Mouse (Mus musculus) olfactory bulb, adult 2 months (tissue): ENCODE data around the gene Igfbp7.

ENCODE experiments used
- CTCF ChIP-seq: fragments of 200-500 bp; IDR thresholded peaks from 2 replicates; pipeline ENCODE4 v1.5.1; 2012; ENCODE audit warnings: low read depth, mild to moderate bottlenecking, low read length, moderate library complexity; ENCODE audit not compliant: insufficient read depth
- POLR2A ChIP-seq: fragments of 200-500 bp; IDR thresholded peaks from 2 replicates; pipeline ENCODE4 v1.6.1; 2012; ENCODE audit warnings: mild to moderate bottlenecking, low read depth, low read length, moderate library complexity; ENCODE audit not compliant: insufficient read depth

GRCm38 (mm10) chr5:77445431-77445830 lies 37.6 kb upstream of the Igfbp7 start:
- TF ChIP-seq POLR2A (no peak), CTCF (no peak)
